Mouse (Mus musculus) lung, postnatal 10 days (tissue): ENCODE data around the gene Arhgap22.
A peak's percentile ranks its signal among the peaks of the same experiment; 100 is the strongest.

Experiments used
- DNase-seq: peaks from one replicate; pipeline ENCODE4 v3.0.0; 2021

Gene Arhgap22

GRCm38 (mm10) chr14:33215163-33215562, 1.3 kb downstream of the Arhgap22 start:
- DNase-seq = no peak

- DNase-seq = no peak
These were observed 2.8 kb downstream of the Arhgap22 start for GRCm38 (mm10) chr14:33216343-33217208.

- no peak for DNase-seq
These were observed 11.4 kb downstream of the Arhgap22 start for GRCm38 (mm10) chr14:33225235-33225634.

- DNase-seq = no peak
These were observed 16.8 kb downstream of the Arhgap22 start for GRCm38 (mm10) chr14:33230672-33231071.

- no peak for DNase-seq
These were observed 17.5 kb downstream of the Arhgap22 start for GRCm38 (mm10) chr14:33231311-33231710.

- no peak for DNase-seq
These were observed 18.2 kb downstream of the Arhgap22 start for GRCm38 (mm10) chr14:33232048-33232447.

- no peak for DNase-seq
These were observed 21.8 kb downstream of the Arhgap22 start for GRCm38 (mm10) chr14:33235661-33236060.

- DNase-seq = no peak
These were observed 26.6 kb downstream of the Arhgap22 start for GRCm38 (mm10) chr14:33240400-33240799.

- DNase-seq = no peak
These were observed 29.4 kb downstream of the Arhgap22 start for GRCm38 (mm10) chr14:33243261-33243660.

- DNase-seq = no peak
These were observed 30.7 kb downstream of the Arhgap22 start for GRCm38 (mm10) chr14:33244519-33244918.

GRCm38 (mm10) chr14:33244946-33245345, 31.1 kb downstream of the Arhgap22 start:
- no peak for DNase-seq

GRCm38 (mm10) chr14:33246476-33246875, 32.6 kb downstream of the Arhgap22 start:
- DNase-seq = peak; percentile 50

- DNase-seq = peak; percentile 59
These were observed 33.8 kb downstream of the Arhgap22 start for GRCm38 (mm10) chr14:33247623-33248022.

- no peak for DNase-seq
These were observed 34.9 kb downstream of the Arhgap22 start for GRCm38 (mm10) chr14:33248741-33249140.

GRCm38 (mm10) chr14:33250215-33250939, 36.6 kb downstream of the Arhgap22 start:
- peak; percentile 36 for DNase-seq

- no peak for DNase-seq
These were observed 37.3 kb downstream of the Arhgap22 start for GRCm38 (mm10) chr14:33250956-33251745.

GRCm38 (mm10) chr14:33258256-33258655, 44.4 kb downstream of the Arhgap22 start:
- no peak for DNase-seq

GRCm38 (mm10) chr14:33260131-33260530, 46.3 kb downstream of the Arhgap22 start:
- DNase-seq = no peak

- no peak for DNase-seq
These were observed 51.0 kb downstream of the Arhgap22 start for GRCm38 (mm10) chr14:33264795-33265194.

GRCm38 (mm10) chr14:33276240-33276639, 62.4 kb downstream of the Arhgap22 start:
- DNase-seq = no peak

- no peak for DNase-seq
These were observed 64.5 kb downstream of the Arhgap22 start for GRCm38 (mm10) chr14:33278374-33278773.

GRCm38 (mm10) chr14:33280921-33281320, 67.1 kb downstream of the Arhgap22 start:
- DNase-seq = peak; percentile 27

GRCm38 (mm10) chr14:33282447-33282846, 68.6 kb downstream of the Arhgap22 start:
- no peak for DNase-seq
